Mouse (Mus musculus) kidney, adult 2 months (tissue): Measurements from ENCODE around the gene Cuzd1.

Source experiments
- CTCF ChIP-seq: fragments of 200-500 bp; conservative IDR thresholded peaks from 2 replicates; pipeline ENCODE4 v1.5.1; 2011; ENCODE audit warnings: low read depth, mild to moderate bottlenecking, control low read depth, low read length, moderate library complexity, mixed read lengths; ENCODE audit not compliant: insufficient read depth, insufficient read length
- POLR2A ChIP-seq: fragments of 200-500 bp; IDR thresholded peaks from one replicate; pipeline ENCODE4 v1.6.1; 2011; ENCODE audit warnings: low read depth, low read length, control low read depth

- TF ChIP-seq CTCF (no peak), POLR2A (no peak)
These were observed 57.8 kb downstream of the Cuzd1 start for GRCm38 (mm10) chr7:131264251-131264650.
